Mouse (Mus musculus): ENCODE measurements around the gene Fam166a.

DNA sequence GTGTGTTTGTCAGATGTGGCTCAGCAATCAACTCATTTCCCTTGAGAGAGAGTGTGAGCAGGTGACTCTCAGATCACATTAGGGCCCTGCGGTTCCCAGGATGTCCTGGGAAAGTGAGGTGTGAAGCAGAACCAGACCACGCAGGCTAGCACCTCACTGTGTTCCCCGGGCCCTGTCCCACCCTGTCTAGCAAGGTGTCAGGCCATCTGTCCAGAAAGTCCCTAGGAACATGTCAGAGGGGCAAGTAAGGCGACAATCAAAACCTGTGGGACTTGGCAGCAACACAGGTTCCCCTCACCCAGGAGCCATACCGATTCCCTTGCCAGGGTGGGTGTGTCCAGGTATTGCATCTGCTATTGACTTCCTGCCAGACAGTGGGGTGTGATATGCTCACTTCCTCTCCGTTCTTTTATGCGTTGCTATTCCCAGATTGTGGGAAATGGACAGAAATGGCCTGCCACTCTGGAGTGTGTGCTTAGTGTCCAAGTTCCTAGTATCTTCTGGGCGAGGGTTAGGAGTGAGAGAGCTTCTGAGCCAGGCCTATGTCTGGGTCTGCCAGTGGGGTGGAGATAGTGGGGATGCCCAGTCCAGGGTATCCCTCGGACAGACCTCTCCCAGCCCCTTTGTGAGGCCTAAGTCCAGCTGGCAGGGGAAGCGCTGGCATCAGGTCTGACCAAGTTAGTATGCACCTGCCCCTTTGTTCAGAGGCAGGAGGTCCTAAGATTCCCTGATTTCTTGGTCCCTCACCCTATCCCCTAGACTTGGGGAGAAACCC is 48.0 kb upstream of the Fam166a start:
- TF ChIP-seq CTCF (IDR thresholded peaks at IDR 0.05; ENCODE audit: low read depth) (no peak), EP300 (IDR thresholded peaks at IDR 0.05; ENCODE audit: low read depth) (no peak)
